Mouse (Mus musculus): Measurements from ENCODE around the gene Zhx3. TPM values are rescaled to one million over a fixed set of nuclear protein-coding genes. Genes with fewer than 3 reads are reported as not detected.

Zhx3 gene
- total RNA-seq, 2 experiments from 2014 or later, result 37.5 to 43.6 TPM

DNA sequence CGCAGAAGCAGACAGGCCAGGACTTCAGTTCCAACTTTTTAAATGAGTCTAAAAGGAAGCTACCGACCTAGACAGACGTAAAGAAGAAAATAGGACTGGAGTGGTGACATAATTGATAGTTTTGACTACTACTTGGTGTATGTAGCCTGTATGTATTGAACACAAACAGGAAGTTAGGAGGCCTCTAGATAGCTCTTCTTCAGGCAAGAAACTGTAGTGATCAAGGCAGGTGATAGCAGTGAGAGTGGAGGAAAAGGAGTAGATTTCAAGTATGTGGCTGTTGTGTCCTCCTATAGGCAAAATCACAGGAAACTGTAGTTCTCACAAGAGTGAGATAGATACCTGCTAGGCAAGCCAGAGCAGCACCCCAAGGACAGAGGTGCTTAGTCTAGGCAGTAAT is 165.1 kb downstream of the Zhx3 start:
- no peak for DNase-seq (ENCODE audit: low spot score)
- intact Hi-C loops (cut with DNase I), result no loop called here

DNA sequence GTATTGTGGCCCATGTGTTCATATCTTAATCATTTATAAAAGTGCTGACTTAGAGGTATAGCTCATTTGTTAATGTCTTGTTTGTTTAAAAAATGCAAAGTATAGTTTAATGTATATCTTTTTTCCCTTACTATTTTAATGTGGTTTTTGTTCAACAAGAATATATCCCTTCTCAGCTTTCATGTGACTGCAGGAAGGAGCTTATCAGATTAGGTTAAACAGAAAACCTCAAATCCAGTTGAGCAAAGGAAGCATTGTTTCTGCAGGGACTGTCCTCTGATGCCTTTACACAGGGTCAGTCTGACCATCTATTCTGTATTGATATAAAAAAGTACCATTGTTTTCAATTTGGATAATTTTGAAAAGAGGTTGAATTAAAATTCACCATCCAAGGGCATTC is 170.0 kb downstream of the Zhx3 start:
- intact Hi-C loops (cut with DNase I), result loop anchor here (5.0 kb wide), 1 partner anchor 101 kb away; no protein-coding TSS in a partner anchor
- DNase-seq (ENCODE audit: low spot score), result no peak

DNA sequence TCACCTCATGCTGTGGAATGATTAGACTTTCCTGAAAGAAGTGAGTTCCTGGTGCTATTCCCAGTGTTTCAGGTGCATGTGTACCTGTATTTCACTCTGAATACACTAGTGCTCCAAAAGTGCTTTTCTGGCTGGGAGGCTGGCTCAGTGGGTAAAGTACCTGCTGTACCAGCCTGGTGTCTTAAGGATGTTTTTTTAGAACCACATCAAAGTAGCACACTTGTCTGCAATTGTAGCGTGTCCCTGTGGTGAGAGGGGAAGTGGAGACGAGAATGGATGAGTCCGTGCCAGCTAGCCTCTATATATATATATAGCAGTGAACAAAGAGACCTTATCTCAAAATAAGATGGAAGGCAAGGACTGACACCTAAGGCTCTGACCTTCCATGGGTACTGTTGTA is 171.2 kb downstream of the Zhx3 start:
- no peak for DNase-seq (ENCODE audit: low spot score)
- intact Hi-C loops (cut with DNase I), result loop anchor here (5.0 kb wide), 1 partner anchor 99 kb away; no protein-coding TSS in a partner anchor

DNA sequence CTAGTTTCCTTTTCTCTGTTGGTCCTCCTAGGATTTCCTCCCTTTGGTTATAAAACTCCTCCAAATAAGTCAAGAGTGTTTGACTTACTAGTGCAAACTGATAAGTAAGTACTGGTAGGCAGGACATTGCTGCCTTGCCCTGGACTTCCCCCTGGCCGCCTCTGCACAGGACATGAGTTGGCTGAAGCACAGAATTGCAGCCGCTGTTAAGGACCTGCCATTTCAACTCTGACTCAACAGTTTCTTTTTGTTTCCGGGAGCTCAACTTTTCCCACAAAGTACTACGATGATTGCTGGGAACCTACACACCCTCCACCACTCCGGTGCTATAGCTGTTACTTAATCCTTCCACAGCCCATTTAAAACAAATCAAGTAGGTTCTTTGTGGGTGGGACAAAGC is 172.5 kb downstream of the Zhx3 start:
- intact Hi-C loops (cut with DNase I), result loop anchor here (5.0 kb wide), 1 partner anchor 98 kb away; no protein-coding TSS in a partner anchor
- peak; percentile 64 for DNase-seq (ENCODE audit: low spot score)

Other genes with a start within 250 kb of the Zhx3 start
- 10 to 100 TPM; 48.8 to 50.8 TPM for gene Top1, start 227.1 kb downstream of the Zhx3 start, total RNA-seq (2021)
- 10 to 100 TPM; 59.7 to 63.1 TPM for gene Plcg1, start 141.7 kb downstream of the Zhx3 start, total RNA-seq (2021)
- gene Lpin3, start 7.7 kb upstream of the Zhx3 start, total RNA-seq (2021), result 1 to 10 TPM; 3.7 to 5.1 TPM
- 1 to 10 TPM; 2.8 to 4.4 TPM for gene Emilin3, start 39.3 kb upstream of the Zhx3 start, total RNA-seq (2021)
- 10 to 100 TPM; 64.1 to 65.6 TPM for gene Chd6, start 236.1 kb upstream of the Zhx3 start, total RNA-seq (2021)